Mouse (Mus musculus) common myeloid progenitor, adult 5-6 weeks (primary cell): ENCODE measurements around the gene Klhl25. TPM values are rescaled to one million over a fixed set of nuclear protein-coding genes. Genes with fewer than 3 reads are reported as not detected.
"Not testable (repeated sequence)": the region's sequence is repeated elsewhere in the genome, so short reads cannot be mapped to it uniquely, and the experiment has no call there.

ENCODE experiments used
- ATAC-seq: replicated peaks from 2 replicates; pipeline ENCODE4 v1.8.0; 2016; ENCODE audit warnings: low read depth, mild to moderate bottlenecking, moderate TSS enrichment, inconsistent platforms; ENCODE audit not compliant: poor library complexity, severe bottlenecking
- total RNA-seq: library from RNA; stranded (forward); fragments of 200-1000, 187-1606 nt; gene quantifications from 2 replicates; pipeline ENCODE4 v1.2.3, GENCODE M21; 2017

The Klhl25 gene
- total RNA-seq, 1 experiment from 2014 or later: 8.3 TPM

- ATAC-seq: no peak
Measured at GRCm38 (mm10) chr7:75840071-75840470, 8.0 kb upstream of the Klhl25 start.

- ATAC-seq: no peak
Measured at GRCm38 (mm10) chr7:75842306-75842705, 5.8 kb upstream of the Klhl25 start.

- ATAC-seq: no peak
Measured at GRCm38 (mm10) chr7:75845936-75846335, 2.2 kb upstream of the Klhl25 start.

GRCm38 (mm10) chr7:75846942-75847341 lies 1.2 kb upstream of the Klhl25 start:
- ATAC-seq: no peak

DNA sequence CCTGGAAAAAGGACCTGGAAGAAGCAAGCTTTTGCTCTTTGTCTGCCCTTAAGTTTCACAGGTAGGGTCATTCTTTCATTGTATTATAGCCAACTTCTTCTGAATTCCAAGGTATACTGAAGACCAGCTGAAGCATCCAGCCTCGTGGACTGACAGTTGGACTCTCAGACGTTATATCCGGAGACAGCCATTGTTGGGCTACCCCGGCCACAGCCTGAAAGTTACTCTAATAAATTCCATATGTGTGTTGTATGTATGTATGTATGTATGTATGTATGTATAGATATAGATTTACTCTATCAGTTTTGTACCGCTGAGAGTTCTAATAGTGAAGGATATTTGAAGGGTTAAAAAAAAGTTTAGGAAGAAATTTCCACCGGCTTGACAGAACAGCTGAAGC lies 621 bp upstream of the Klhl25 start:
- ATAC-seq: no peak

DNA sequence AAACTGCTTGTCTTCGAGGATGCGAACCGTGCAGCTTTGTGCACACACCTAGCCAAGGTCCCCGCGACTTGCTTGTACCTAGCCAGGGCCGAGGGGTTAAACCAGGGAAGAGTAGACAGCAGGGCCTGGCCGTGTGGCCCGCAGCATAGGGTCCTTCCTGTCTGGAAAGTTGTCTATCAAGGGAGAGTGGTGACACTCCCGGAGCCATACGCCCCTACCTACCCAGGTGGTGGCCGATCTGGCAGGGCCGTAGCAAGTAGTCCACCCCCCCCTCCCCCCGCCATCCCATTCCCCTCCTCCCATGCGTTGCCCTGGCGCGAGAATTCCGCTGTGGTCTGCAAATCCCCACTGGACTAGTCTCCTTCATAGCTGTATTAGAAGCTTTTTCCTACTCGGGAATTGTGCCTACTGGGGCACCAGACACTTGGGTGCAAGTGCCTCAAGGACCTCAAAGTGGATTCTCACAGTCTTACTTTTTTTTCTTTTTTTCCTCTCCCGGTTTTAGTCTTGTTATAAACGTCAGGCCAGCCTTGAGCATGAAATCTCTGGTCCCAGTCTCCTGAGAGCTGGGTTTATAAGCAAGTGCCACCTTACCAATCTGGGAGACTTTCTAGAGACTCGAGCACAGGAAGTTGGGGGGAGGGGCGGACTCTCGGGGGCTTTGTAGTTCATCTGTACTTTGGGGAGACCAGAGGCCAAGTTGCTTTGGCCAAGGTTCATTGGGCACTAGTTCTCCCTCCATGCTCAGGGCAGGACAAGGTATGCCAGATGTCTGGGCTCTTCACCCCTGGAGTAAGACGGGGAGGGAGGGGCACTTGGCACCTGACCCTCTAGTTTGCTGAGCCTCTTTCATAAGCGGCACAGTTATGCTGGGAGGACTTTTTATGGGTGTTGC lies 913 bp downstream of the Klhl25 start:
- peak; percentile 12; the same call in 1 of the 2 replicates for ATAC-seq

DNA sequence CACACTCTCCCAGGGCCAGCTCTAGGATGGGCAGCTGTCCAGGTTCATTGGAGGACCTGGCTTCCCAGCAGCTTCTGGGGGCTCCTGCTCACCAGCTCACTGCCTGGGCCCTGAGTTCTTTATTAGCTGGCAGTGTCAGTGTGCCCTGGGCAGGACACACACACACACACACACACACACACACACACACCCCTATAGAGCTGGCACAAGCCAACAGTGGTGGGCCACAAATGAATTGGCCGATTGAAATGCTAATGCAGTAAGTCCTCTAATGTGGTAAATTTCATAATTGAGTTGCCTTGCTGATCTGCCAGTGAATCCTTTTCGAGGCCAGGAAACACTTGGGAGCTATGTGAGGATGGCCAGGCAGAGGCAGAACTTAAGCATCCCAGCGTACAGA lies 2.3 kb downstream of the Klhl25 start:
- ATAC-seq: not testable (repeated sequence)

- ATAC-seq: no peak
Measured at GRCm38 (mm10) chr7:75851290-75851689, 3.2 kb downstream of the Klhl25 start.

GRCm38 (mm10) chr7:75852363-75852762 lies 4.3 kb downstream of the Klhl25 start:
- ATAC-seq: no peak

DNA sequence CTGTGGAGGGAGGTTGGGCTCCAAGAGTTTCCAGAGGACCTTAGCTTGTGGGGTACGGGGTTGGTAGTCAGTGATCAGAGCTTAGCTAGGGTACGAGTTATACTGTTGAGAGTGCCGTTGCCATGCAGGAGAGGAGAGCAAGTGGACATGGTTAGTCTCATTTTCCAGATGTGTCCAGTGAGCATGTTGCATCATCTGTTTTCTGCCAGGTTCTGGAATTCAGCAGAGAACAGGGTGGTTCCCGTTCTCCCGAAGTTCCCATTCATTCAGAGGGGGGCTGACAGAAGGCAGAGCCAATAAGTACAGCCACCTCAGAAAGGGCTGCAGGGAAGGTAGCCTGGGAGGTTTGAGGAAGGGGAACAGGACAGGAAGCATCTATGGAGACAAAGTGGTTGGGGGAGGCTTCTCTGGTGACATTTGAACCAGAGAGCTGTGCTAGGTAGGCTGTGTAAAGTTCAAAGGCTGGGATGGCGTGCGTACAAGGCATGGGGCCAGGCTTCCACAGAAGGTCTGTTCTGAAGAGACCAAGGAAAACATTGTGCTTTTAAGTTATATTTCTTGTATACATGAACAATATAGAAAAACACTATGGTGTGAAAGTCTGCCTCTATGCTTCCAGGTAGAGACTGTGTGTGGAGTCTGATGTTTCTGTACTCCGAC lies 5.2 kb downstream of the Klhl25 start:
- ATAC-seq: no peak

- no peak for ATAC-seq
Measured at GRCm38 (mm10) chr7:75854231-75854925, 6.3 kb downstream of the Klhl25 start.

GRCm38 (mm10) chr7:75855028-75855427 lies 6.9 kb downstream of the Klhl25 start:
- peak; percentile 57 for ATAC-seq

DNA sequence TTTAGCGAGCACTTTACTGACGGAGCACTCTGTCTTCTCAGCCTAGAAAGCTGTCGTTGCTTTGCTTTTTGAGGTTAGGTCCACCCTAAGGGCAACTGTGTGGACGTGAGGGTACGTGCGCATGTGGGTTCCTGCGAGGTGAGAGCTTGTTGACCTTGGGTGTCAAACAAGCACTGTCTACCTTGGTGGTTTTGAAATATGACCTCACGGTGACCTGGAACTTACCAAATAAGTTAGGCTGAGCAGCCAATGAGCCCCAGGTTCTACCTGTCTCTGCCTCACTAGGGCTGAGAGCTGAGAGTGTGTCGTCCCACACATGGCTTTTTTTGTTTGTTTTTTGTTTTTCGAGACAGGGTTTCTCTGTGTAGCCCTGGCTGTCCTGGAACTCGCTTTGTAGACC lies 8.1 kb downstream of the Klhl25 start:
- ATAC-seq: no peak

- ATAC-seq: no peak; the same call in 1 of the 2 replicates
Measured at GRCm38 (mm10) chr7:75859771-75860196, 11.7 kb downstream of the Klhl25 start.

- ATAC-seq: peak; percentile 30
Measured at GRCm38 (mm10) chr7:75861638-75862426, 13.7 kb downstream of the Klhl25 start.

- not testable (repeated sequence) for ATAC-seq
Measured at GRCm38 (mm10) chr7:75862427-75862781, 14.3 kb downstream of the Klhl25 start.

GRCm38 (mm10) chr7:75863248-75863911 lies 15.3 kb downstream of the Klhl25 start:
- ATAC-seq: peak; percentile 64

DNA sequence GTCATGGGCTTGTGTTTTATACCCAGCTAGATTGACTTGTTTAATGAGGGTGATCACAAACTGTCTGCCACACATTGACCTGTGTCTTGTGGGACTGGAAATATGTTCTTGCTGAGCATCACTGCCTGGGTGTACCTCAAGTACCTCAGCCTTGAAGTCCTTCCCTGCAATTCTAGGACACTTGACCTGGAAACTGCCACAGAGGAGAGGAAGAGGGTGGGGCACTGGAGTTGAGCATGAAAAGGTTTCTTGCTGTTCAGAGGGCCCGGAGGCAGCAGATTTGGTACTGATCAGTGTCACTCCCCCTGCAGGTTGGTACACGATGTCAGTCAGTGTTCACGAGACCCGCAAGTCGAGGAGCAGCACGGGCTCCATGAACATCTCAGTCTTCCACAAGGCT lies 16.9 kb downstream of the Klhl25 start:
- ATAC-seq: no peak

DNA sequence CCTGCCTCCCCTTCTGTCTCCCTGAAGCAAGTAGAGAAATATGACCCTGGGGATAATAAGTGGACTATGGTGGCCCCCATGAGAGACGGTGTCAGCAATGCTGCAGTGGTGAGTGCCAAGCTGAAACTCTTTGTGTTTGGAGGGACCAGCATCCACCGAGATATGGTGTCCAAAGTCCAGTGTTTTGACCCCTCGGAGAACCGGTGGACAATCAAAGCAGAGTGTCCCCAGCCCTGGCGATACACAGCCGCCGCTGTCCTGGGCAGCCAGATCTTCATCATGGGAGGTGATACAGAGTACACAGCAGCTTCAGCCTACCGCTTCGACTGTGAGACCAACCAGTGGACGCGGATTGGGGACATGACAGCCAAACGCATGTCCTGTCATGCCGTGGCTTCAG lies 18.4 kb downstream of the Klhl25 start:
- no peak for ATAC-seq
